Mouse (Mus musculus) gastrocnemius, adult 2 months (tissue): ENCODE results near the gene Fgf2. TPM values are rescaled to one million over a fixed set of nuclear protein-coding genes. Genes with fewer than 3 reads are reported as not detected.

ENCODE experiments used
- DNase-seq: peaks from one replicate; pipeline ENCODE4 v3.0.0; 2022
- H3K27ac ChIP-seq: fragments of 200-600 bp; 2 replicates; pipeline ENCODE4 v1.8.1; 2022; ENCODE audit warnings: mild to moderate bottlenecking
- H3K4me3 ChIP-seq: fragments of 200-600 bp; 2 replicates; pipeline ENCODE4 v1.8.1; 2022; ENCODE audit warnings: mild to moderate bottlenecking, moderate library complexity
- CTCF ChIP-seq: fragments of 200-600 bp; IDR thresholded peaks from 2 replicates; pipeline ENCODE4 v1.8.1; 2022; ENCODE audit warnings: antibody characterized with exemption, mild to moderate bottlenecking, moderate library complexity
- intact Hi-C: fragments of 180-260 bp; cut with DNase I; formaldehyde crosslinking; loops from one replicate; pipeline ENCODE4 v1.15.1; 2025
- total RNA-seq, 2 experiments: library from RNA; stranded (reverse); gene quantifications; 2 replicates each; pipeline ENCODE4 v1.2.3; 2021

Fgf2 gene
- total RNA-seq, 2 experiments from 2014 or later, result 5.4 to 12.1 TPM

- no peak overlapping the region for H3K4me3 ChIP-seq
- TF ChIP-seq CTCF, result no peak
- peak overlapping the region; percentile 16; the same call in 1 of the 2 replicates for H3K27ac ChIP-seq
- intact Hi-C loops, result no loop called here
- DNase-seq, result no peak
Observed at GRCm38 (mm10) chr3:37366381-37367053, 18.4 kb downstream of the Fgf2 start.

DNA sequence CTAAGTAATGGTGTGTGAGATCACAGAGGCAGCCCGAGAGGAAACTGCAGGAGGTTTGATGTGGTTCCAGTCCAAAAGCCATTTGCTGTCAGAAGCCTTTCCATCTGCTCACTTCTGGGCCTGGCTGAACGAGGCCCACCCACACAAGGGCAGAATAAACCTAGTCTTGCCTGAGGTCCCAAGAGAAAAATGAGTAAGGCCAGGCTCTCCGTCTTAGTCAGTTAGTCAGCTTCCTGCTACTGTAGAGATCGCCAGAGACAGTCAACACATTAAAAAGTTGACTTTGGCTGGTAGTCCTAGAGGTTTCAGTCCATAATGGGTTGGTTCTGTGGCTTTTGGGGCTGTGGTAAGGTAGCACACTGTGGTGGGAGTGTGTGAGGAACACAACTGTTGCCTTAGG is 22.3 kb downstream of the Fgf2 start:
- intact Hi-C loops, result no loop called here
- no peak for DNase-seq
- TF ChIP-seq CTCF, result no peak
- Histone ChIP-seq H3K4me3 (no peak overlapping the region), H3K27ac (0 out of 2 replicates have a peak overlapping the region, but pooled peaks have one; percentile 20)

DNA sequence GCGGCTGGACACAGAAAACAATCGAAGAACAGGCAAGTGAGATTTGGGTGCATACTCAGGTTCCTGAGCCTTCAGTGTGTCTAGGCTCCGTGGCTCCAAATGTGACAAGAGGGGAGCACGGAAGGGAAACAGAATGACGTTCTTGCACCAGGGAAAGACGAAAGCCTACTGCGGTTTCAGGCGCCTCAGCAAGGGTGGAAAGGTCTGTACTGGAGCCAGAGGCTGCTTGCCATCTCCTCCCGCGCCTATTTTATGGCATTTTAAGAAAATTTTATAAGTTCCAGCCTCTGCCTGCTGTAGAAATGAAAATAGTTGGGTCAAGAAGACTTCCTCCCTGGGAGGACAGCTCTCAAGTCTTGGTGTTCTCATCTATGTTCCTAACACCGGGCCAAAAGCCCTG is 25.6 kb downstream of the Fgf2 start:
- no peak for TF ChIP-seq CTCF
- no peak overlapping the region for H3K4me3 ChIP-seq
- peak overlapping the region; percentile 31; the same call in 1 of the 2 replicates for H3K27ac ChIP-seq
- intact Hi-C loops, result no loop called here
- DNase-seq, result no peak

DNA sequence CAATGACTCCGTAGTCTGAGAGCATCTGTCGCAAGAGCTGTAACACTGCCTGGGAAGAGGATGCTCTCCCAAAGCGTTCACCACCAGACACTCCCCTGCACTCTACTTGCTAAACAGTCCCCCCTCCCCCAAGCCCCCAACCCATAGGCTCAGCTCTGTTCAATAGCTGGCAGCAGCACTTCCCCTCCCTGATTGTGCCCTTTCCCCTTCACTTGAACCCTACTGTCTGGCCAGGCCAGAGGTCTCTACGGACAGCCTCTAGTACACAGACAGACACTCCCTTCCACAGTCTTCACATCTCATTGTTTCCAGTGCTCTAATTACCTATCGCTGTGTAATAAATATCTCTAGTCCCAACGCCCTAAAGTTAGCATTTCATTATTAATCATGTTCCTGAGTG is 29.8 kb downstream of the Fgf2 start:
- no peak for TF ChIP-seq CTCF
- DNase-seq, result no peak
- intact Hi-C loops, result no loop called here
- Histone ChIP-seq H3K27ac (peak overlapping the region; percentile 16; the same call in 1 of the 2 replicates), H3K4me3 (no peak overlapping the region)

DNA sequence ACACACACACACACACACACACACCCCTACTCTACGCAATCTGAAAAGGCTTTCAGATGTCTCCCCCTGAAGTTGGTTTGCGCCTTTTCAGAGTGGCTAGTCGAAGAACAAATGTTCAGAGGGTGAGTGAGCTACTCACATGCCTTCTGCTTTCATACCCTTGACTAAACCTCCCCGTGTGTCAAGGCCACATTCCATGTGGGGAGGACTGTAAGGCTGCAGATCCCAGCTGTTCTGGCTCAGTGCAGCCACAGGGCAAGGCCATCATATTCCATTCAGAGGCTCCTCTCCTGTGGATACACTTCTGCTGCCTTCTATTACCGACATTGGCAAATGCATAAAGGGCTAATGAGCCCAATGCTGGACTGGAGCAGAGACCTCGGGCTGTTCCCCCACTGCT is 30.3 kb downstream of the Fgf2 start:
- H3K27ac ChIP-seq, result peak overlapping the region; percentile 85
- TF ChIP-seq CTCF, result no peak
- DNase-seq, result no peak
- H3K4me3 ChIP-seq, result no peak overlapping the region
- intact Hi-C loops, result no loop called here

GRCm38 (mm10) chr3:37379201-37379600 is 31.1 kb downstream of the Fgf2 start:
- peak overlapping the region; percentile 85 for H3K27ac ChIP-seq
- peak; percentile 54 for DNase-seq
- intact Hi-C loops, result no loop called here
- TF ChIP-seq CTCF, result peak; percentile 32; the same call in 1 of the 2 replicates
- H3K4me3 ChIP-seq, result no peak overlapping the region

GRCm38 (mm10) chr3:37379930-37380881 is 32.1 kb downstream of the Fgf2 start:
- no peak for TF ChIP-seq CTCF
- Histone ChIP-seq H3K4me3 (peak overlapping the region; percentile 43), H3K27ac (peak overlapping the region; percentile 85)
- peak; percentile 92 for DNase-seq
- intact Hi-C loops, result loop anchor here (2.0 kb wide), 1 partner anchor 25 kb away; no protein-coding TSS in a partner anchor

DNA sequence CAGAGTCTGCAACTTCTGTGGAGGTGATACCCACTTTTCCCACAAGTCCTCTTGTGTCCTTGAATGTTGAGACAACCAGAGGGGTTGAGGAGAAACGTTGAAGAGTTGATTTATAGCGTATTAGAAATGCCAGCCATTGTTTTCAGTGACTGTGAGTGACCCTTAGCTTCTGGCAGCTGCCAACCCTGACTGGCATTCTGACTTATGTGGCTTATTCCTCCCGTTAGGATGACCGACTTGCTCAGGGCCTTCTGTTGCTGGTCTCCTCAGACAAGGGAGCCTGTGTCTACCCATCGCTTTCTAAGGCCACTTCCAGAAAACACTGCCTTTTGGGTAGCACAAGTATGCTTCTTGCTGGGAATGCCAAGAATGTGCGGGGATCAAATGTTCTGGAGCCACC is 33.3 kb downstream of the Fgf2 start:
- TF ChIP-seq CTCF, result no peak
- DNase-seq, result no peak
- intact Hi-C loops, result loop anchor here (2.0 kb wide), 1 partner anchor 27 kb away; no protein-coding TSS in a partner anchor
- H3K27ac ChIP-seq, result peak overlapping the region; percentile 85
- H3K4me3 ChIP-seq, result no peak overlapping the region

DNA sequence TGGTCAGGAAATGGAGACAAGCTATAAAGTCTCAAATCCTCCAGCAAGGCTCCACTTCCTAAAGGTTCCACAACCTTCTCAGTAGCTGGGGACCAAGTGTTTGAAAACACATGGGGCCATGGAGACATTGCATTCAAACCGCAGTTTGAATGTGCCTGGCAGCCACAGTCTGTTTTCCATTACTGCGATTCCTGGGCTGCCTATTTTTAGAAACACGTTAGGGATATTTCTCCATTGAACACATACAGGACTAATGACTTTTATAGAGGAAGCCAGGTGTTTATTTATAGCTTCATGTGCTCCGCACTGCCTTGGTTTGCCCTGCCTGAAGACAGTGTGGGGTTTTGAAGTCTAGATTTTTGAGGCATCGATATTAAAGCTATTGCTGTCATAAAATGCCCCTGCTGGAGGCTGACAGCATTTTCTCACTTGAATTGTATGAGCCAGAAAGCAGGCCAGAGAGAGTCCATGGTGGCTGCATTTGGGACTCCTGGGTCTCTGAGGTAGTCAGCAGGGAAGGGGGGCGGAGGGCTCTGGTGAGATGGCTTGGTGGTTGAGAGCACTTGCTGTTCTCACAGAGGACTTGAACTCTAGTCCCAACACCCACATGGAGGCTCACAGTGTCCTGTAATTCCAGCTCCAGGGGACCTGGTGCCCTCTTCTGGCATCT is 35.1 kb downstream of the Fgf2 start:
- peak; percentile 42; the same call in 1 of the 2 replicates for TF ChIP-seq CTCF
- intact Hi-C loops, result no loop called here
- Histone ChIP-seq H3K27ac (peak overlapping the region; percentile 84), H3K4me3 (no peak overlapping the region; the same call in 1 of the 2 replicates)
- DNase-seq, result peak; percentile 46

DNA sequence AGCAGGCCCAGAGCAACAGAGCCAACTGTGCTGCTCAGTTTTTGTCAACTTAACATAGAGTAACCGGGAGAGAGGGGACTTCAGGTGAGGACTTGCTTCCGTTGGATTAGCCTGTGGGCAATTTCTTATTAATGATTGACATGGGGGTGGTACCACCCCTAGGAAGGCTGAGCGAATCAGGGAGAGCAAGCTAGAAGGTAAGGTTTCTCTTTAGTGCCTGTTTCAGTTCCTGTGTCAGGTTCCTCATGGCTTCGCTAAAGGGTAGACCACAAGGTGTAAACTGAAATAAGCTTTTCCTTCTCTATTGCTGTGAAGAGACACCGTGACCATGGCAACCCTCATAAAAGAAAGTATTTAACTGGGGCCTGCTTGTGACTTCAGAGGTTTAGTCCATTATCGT is 39.2 kb downstream of the Fgf2 start:
- no peak overlapping the region for H3K27ac ChIP-seq
- DNase-seq, result no peak
- H3K4me3 ChIP-seq, result no peak overlapping the region
- no peak for TF ChIP-seq CTCF
- intact Hi-C loops, result no loop called here

DNA sequence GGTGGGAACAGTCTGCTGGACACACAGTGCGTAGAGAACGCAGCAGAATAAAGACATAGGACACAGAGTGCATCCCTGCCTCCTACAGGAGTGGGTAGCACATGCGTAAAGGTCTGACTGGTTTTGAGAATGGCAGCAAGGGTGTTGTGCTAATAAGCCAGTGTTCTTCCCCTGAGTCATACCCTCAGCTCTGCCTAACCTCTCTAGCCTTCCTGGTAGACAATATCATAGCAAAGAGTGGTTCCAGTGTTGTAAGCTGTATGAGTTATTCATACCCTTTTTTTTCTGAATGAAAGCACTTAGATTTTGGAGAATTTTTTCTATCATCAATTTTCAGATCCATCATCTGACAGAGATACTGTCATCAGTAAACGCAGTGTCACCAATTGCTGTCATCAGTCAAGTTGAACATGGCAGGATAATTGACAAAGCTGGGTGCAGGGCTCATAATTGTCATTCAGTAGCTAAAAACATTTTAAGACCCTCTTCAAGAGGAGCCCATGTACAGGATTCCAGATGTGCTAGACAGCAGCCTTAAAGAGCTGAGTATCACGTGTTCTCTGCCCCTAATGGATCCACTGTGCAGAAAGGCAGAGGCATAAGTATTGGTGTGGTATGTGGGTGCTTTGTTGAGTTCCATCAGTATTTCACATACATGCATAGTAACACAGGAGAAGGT is 48.9 kb downstream of the Fgf2 start:
- TF ChIP-seq CTCF, result no peak
- H3K27ac ChIP-seq, result no peak overlapping the region; the same call in 1 of the 2 replicates
- no peak overlapping the region for H3K4me3 ChIP-seq
- DNase-seq, result no peak
- intact Hi-C loops, result no loop called here

GRCm38 (mm10) chr3:37397646-37398045 is 49.5 kb downstream of the Fgf2 start:
- TF ChIP-seq CTCF, result no peak
- DNase-seq, result no peak
- intact Hi-C loops, result no loop called here
- peak overlapping the region; percentile 79 for H3K27ac ChIP-seq
- H3K4me3 ChIP-seq, result no peak overlapping the region
